Mouse (Mus musculus): ENCODE measurements around the gene Jun.

Jun gene

DNA sequence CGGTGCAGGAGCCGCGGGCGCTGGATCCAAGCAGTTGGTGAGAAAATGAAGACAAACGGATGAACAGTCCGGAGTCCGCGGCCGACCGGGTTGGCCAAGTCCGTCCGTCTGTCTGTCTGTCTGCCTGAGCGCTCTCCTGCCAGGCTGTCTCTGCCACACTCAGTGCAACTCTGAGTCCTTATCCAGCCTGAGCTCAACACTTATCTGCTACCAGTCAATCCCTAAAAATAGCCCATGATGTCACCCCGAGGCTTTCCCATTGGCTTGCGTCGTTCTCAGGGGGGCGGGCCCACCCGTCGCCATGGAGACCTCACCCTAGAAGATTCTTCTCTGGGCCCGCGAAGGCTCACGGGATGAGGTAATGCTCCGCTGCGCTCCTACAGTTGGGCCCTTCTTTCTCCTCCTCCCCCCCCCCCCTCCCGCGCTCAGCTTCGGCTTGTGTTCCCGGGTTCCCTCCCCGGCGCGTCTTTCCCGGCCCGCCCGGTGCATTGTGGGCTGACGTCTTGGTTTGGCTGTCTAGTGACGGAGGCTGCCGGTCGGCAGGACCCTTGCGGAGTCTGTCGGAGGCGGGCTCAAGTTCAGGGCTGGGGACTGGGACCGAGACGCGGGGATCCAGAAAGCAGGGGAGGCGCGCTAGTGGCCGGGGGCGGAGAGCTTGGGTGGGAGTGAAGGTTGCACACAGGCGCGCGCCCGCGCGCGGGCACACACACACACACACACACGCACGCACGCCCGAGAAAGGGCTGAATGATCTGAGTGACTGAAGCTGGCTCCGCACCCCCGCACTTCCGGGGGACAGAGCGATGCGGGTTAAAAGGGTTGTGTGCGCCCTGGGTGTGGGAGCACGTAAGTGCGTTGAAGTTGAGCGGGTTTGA lies at the start of gene Jun:
Gene Jun, minus strand, starts transcription at position 198 of the 875 bp plus-strand sequence.
- DNase-seq (ENCODE audit: low spot score in 2 of 2): peak; percentile 86 to 92

DNA sequence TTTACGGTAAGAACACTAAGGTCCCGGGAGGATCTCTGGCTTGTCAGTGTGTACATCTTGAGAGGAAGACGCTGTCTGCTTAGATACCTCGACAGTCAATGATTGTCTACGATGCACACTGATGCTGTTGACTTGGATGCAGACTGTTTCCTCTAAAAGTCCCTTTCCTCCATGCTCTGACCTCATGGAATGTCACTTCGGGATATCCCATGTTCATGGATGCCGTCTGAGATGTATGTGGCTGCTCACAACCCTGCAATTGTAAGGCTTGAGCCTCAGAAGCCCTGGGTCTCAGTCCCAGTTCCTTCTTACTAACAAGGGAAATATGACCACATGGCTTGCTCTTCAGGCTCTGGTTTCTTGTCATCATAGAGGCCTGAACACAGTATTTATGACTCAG lies 49.7 kb upstream of the Jun start:
- no peak for DNase-seq (ENCODE audit: low spot score in 2 of 2)

DNA sequence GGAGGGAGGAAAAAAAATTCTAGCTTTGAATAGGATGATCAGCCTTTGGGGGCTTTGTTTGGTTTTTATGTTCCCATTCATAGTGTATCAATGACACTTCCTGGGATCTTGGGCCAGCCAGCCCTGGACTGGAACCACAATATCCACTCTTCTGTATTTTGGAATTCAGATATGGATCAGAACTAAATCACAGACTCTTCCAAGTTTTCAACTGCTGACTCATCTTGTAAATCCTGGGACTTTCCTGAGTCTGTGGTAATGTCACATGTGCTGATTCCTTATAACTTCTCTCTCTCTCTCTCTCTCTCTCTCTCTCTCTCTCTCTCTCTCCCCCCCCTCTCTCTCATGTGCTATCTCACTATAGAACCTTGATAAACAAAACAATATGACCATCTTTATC lies 48.7 kb upstream of the Jun start:
- DNase-seq (ENCODE audit: low spot score in 2 of 2): no peak

DNA sequence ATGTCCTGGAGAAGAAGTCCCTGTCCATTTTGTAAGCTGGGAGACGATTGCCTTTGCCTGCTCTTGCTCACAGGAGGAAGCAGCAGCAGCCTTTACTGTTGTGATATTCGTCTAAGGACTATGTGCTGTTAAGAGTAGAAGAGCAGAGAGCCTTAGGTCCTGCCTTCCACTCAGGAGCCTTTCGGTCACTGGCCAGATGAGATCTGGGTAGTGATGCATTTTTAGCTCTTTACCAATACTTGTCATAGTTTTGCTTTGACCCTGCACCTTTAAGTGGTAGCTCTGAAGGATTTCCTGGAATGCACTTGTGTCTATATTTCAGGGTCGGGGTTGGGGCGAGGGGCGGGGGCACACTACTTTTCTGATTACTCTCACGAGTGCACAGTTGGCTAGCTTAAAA lies 47.4 kb upstream of the Jun start:
- no peak for DNase-seq (ENCODE audit: low spot score in 2 of 2)

DNA sequence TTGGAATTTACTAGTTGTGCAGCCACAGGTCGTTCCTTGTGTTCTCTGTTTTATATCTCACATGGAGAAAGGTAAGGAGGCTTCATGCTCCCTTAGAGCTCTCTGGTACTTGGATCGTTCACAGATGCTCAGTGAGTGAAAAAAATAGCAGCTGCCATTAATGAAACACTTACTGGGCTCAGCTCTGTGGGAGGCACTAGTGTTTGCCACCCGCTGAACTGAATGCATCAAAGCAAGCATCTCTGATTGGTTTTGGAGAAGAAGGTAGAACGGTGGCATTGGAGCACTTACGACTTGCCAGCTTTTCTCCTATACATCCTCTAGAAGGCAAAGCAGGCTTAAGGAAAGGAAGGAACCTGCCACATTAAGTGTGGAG lies 46.7 kb upstream of the Jun start:
- DNase-seq (ENCODE audit: low spot score in 2 of 2): no peak

DNA sequence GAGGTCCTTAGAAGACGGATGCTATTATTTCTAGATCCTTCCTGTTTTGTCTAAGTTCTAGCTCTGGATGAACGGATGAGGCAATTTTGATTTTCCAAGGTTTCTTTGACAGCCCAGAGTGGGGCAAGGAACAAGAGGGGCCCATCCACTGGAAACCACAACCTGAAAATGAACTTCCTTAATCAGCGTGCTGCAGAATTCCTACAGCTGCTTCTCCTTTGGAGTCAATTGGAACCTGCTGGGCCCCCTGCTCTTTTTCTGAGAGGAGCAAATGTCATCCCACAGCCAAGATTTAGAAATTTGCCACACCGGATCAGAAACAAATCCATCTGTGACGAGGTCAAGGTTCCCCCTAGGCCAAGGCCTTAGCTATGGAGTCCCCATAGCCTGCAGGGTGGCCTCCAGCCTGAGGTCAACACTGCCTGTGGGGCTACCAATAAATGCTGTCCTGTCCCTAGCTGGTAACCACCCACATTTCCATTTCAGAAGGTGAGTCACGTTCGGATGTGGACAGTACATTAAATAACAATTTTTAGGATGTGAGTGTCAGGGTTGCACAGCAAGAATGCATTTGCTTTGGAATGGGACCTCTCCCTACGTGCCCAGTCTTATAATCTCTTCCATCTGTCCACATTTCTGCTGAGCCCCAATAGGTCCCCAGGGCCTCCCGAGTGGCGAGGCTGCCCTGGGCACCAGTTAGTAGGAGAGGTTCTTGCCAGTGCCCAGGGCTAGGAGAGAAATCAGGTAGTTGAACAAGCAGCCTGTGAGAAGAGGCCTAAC lies 46.1 kb upstream of the Jun start:
- no peak for DNase-seq (ENCODE audit: low spot score in 2 of 2)

DNA sequence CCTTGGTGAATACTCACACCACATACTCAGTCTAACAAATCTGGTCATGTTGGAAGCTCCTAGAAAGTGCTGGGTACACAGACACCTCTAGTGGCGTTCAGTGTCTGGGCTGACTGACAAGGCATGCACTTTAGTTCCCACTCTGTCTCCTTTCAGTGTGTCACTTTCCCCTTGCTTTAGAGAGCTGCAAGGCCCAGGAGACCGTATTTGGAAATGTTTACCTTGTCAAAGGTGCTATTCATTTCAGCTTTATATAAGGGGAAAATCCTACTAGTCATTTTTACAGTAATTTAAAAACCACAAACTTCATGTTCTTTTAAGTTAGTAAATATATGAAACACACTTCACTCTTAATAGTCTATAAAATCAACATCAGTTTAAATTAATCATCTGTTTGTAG lies 44.7 kb upstream of the Jun start:
- DNase-seq (ENCODE audit: low spot score in 2 of 2): no peak

DNA sequence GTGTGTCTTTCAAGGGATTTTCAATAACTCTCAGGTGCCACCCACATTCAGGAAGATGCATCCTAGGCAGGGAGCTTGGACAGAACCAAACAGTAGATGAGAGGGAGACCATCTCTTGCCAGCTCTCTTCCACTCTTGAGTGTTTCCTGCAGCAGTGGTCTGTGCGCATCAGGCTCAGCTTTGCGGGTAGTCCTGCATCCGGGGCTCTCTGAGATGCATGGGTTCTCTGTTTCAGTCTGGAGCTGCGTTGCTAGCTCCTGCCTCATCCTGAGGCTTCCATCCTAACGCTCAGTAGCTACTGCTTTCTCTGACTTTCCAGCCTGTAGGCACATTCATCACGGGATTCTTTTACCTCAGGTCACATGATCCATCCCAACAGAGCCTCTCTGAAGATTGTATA lies 43.9 kb upstream of the Jun start:
- DNase-seq (ENCODE audit: low spot score in 2 of 2): no peak

DNA sequence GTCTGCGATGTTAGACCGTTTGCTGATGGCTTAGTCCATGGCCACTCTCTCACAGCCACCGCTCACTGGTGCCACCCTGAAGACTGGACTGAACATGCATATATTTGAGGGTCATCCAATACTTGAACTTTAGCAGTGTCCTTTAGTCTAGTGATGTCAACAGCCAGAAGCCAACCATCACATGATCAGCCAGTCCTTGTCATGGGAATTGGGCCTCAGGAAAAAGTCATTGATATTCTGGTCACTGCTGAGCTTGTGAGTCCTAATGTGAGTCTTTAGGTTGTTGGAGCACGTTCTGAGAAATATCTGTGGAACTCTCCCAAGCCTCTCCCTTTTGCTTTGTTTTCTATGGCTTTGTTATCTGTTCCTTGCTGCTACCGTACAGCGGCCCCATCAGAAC lies 43.3 kb upstream of the Jun start:
- DNase-seq (ENCODE audit: low spot score in 2 of 2): no peak

DNA sequence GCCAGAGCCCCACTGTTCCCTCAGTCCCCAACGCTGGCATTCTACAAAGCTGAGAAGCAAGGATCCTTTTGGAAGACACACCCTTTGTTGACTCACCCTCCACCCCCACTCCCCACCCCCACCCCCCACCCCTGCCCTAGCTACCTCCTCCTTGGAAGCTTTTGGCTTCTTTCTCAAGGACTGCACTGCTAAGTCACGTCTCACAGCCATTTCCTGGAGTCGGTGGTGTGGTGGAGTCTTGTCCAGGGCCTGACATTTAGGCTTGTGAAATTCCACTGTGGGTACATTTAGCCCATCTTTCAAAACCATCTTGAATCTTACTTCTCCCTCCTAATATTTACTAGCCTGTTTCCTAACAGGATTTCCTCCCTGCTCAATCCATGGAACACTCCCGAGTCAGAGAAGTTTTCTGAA lies 42.7 kb upstream of the Jun start:
- DNase-seq (ENCODE audit: low spot score in 2 of 2): no peak

DNA sequence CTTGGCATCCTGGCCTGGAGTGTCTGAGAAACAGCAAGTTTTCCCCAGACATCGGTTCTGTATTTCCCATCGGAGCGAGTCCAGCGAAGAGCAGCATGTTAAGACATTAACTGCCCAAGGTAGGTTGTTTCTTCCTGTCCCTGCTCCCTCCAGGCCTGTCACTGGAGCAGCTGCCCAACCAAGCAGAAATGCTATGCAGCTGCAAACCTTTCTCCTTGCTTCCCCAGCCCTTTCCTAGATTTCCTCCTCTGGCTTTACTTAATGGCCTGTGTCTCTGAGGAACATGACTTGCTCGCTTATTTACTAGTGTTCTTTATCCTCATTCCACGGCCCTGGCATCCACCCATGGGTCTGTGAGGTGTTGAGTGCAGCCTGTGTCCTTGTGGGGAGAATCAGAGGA lies 41.6 kb upstream of the Jun start:
- no peak for DNase-seq (ENCODE audit: low spot score in 2 of 2)

DNA sequence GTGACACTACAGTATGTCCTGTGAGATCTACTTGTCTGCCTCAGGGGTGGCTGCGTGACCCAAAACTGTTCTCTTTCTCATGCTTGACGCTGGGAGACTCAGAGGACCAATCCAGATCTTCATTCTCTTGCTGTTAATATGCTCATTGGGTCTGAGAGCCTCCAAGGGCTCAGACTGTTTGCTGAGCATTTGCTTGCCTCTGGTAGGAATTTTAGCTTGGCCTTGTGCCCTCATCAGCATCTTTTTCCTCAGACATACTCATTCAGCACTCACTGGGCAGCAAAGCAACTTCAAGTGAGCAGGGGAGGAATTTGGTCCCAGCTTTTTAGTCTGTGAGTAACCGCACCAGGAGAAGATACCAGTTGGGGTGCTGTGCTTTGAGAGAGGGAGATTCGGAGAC lies 40.5 kb upstream of the Jun start:
- DNase-seq (ENCODE audit: low spot score in 2 of 2): no peak

DNA sequence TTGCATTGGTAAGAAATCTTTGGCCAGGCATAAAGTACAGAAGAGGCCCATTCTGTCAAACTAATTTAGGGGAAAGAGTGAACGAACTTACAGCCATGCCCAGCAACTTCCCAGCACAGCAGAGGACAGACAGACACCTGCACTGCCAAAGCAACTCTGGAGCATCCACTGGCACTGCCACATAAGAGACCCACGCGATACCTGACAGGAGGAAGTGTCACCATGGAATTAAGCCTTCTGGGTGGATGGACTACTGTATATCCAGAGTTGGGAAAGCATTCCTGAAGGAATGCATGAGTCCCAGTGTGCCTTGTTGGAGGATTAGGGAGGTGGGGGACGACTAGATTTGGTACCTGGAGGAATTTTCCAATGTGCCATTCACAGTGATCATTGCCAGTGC lies 39.5 kb upstream of the Jun start:
- no peak for DNase-seq (ENCODE audit: low spot score in 2 of 2)

DNA sequence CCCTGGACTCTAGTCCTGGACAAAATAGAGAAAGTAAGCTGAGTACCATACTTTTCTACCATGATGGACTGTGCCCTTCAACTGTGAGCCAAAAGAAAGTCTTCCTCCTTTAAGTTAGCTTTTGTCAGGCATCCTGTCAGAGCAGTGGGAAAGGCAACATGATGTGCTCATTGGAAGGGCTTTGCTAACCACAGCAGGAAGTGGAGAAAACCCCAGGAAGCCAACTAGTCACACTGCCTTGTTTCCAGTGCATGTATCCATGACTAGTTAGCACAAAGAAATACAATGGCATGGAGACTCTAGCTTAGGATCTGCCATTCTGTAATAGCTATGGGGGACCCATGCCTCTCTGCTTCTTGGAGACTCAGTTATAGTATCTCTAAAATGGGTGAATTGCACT lies 37.9 kb upstream of the Jun start:
- no peak for DNase-seq (ENCODE audit: low spot score in 2 of 2)

DNA sequence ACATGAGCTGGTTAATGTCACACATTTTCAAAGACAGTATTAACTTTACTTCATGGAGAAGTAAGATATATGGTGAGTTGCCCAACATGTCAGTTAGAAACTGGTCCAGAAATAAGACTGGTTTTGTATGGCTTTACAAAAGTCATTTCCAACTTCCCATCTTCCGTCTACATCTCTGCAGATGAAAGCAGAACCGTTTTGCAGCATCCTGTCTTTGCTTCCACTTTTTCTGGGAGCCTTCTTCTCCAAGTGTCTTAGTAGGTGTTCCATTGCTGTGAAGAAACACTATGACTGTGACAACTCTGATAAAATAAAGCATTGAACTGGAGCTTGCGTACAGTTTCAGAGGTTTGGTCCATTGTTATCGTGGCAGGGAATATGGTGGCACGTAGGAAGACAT lies 37.0 kb upstream of the Jun start:
- DNase-seq (ENCODE audit: low spot score in 2 of 2): no peak

DNA sequence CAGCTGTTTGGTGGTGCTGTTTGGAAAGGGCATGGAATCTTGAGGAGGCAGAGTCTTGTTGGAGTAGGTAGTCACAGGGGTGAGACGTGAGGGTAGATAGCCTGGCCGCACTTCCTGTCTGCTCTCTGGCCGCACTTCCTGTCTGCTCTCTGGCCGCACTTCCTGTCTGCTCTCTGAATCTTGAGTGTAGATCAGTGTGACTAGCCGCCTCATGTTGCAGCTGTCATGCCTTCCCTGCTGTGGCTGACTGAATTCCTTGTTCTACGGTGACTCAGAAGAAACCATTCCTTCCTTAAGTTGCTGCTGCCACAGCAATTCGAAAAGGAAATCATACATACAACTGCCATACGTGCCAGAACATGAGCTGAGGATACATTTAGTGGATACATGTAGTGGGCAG lies 31.9 kb upstream of the Jun start:
- no peak for DNase-seq (ENCODE audit: low spot score in 2 of 2)

DNA sequence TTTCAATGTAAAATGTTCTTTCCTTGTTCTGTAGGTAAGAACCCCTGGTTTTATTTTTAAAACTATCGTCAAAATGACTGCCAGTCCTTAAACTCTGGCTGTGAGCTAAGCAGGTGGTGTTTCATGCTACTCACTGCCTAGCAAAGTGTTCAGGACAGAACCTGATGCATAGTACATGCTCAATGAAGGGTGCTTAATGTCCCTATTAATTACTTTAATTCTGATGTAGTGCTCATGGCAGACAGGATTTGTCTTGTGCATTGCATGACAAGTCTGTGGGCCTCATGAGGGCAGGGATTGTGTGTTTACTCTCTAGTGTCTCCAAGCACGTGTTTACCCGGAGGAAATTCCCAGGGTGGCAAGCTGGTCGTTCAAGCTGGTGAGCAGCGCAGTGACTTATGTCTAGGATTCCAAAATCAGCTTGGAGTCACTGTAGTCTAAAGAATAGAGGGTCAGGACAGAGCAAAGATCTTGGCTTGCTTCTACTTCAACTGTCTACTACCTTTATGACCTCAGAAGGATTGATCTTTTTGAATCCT lies 31.2 kb upstream of the Jun start:
- DNase-seq (ENCODE audit: low spot score in 2 of 2): no peak

DNA sequence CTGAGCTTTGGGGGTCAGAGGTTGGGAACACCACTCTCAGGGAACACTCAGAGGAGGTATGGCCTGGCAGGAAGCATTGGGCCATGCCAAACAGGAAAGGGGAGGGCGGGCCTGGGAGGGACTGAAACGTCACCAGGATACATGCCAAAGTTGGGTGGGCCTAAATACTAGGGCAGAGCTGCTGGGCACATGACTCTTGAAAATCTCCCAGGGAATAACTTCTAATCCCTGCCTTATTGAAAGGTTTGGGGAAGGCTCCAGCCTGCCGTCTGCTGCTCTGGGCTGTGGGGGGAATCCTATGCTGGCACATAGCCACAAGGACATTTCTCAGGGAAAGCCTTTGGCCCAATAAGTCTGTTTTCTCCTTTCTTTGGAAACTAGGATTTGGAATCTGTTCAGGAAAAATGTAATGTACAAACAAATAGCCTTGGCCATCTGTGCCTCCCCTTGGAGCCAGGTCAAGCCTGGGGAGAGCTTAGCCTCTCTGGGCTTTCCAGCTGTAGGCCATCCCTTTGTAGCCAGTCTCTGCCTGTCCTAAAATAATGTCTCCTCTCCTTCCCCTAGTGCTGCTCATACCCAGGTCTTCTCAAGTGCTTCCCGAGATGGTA lies 30.6 kb upstream of the Jun start:
- no peak for DNase-seq (ENCODE audit: low spot score in 2 of 2)

DNA sequence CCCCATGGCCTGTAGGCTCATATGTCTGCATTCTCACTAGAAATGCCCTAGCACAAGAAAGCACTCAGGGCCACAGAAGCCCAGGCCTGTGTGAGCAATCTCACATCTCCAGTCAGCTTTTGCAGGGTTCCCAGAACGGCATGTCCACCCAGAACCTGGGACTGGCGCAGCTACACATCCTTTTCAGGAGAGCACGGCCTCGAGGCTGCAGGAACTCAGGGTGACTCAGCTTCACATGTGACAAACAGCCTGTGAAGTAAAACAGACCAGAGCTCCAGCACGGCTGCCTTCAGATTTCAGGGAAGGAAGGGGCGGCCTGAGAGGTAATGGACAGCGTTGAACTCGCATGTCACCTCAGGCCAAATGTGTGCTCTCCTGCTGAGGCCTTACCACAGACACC lies 29.6 kb upstream of the Jun start:
- no peak for DNase-seq (ENCODE audit: low spot score in 2 of 2)

DNA sequence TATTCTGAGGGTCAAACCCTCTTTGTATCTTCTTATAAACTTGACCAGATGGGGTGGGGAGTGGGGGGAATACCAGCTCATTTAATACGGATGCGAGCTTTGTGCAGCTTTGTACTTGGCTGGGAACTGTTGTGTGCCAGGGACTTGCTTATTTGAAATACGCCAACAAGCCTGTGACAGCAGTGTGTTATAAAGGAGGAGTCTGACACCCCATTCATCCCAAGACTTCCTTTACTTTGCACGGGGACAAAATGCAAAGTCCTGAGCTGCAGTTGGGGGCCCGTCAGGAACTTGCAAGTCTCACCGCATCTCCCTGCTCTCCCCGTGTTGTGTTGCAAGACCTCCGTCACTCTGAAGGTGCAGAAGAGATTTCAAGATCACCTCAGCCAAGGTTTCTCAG lies 26.6 kb upstream of the Jun start:
- no peak for DNase-seq (ENCODE audit: low spot score in 2 of 2)

DNA sequence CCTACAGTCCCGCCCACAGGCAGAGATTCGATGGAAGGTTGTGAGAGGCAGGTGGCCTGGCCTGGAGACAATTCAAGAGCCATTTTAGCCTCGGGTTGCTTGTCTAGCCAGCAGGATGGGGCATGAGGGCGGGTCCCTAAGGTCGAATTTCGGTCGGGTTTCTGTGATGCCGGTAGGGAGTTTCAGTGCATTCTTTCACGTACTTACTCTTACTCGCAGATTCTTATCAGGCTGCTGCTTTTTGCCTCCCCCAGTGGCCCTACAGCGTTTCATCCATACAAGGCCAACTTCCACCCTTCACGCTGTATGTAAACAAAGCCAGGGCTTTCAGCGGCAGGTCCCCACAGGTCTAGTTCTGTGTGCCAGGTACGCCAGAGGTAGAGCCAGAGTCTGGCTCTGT lies 24.3 kb upstream of the Jun start:
- no peak for DNase-seq (ENCODE audit: low spot score in 2 of 2)

DNA sequence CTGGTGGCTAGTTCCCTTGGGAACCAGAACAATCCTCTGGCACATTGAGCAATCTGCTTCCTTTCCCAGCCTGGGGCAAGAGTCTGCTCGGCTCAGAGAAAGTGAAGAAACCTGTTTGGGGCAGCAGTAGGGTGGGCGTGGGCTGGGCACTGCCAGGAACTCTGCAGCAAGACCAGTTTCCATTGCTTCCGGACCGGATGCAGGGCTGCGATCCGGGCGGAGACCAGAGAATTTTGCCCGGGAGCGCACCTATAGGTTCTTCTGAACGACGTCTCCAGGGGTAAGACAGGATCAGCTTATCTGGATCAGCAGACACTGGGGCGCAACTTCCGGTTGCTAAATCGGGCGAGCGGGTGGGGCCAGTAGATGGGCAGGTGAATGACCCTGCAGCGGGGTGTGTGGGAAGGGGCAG lies 23.6 kb upstream of the Jun start:
- DNase-seq (ENCODE audit: low spot score in 2 of 2): no peak

DNA sequence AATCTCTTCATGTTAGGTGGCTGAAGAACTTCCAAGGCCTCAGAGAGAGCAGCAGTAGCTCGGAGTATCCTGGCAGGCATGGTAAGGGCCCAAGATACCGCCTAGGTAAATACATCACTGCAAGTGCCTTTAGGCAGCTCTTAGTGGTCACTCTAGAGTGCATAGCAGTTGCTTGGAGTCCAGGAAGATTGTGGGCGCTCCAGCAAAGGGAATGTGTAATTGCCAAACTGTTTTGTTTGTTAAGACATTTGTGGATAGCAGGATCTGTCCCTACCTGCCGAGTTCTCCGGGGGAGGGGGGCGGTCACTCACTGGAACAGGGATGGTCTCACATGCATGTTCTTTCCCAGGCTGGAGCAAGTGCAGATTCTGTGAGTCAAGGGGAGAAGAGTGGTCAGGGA lies 22.3 kb upstream of the Jun start:
- DNase-seq (ENCODE audit: low spot score in 2 of 2): no peak

All from spleen, postnatal 14 days (tissue).